Mouse (Mus musculus): ENCODE results near the gene Osgepl1. TPM values are rescaled to one million over a fixed set of nuclear protein-coding genes. Genes with fewer than 3 reads are reported as not detected.

The Osgepl1 gene
- 14.1 and 14.9 TPM in 2 replicates for polyA plus RNA-seq (2012; rRNA removed)

DNA sequence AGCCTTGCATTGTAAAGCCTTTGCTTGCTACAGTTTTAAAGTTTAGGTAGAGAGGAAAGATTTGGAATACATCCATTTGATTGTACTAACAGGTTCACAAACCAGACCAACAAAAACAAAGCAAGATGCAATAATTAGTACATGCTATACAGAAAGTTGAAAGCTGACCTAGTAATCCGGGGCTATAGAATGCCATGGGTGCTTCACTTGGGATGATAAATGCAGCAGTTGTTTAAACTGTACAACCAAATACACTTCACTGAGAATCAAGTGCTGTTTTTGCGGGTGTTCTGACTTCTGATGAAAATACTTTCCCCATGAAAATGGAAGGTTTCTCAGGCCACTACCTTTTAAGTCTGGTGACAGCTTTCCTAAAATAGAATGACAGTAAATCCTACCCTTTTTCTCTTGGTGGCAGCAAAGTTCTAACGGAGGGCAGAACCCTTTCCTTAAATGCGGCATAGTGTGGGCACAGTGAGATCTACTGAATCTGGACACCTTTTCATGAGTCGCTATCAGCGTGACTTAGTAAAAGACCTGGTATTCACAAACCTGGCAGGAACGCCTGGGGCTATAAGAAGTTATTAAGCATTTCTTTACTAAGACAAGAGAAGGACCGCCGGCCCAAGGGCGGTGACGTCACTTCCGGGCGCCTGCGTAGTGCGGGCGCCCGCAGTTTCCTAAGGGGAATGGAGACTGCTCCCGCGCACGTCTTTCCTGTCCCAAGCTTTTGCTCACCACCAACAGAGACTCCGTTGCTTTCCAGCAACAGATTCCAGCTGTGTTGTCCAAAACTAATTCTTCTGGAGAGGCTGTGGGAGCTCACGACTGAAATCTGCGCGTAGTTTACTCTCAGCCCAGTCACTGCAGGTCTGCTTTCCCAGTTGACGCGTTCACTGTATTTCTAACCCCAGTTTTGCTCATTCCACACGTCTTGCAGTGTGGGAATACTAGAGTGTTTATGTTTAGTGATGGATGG, at the start of gene Osgepl1:
Osgepl1 (plus strand) TSS at position 636 of the 979 bp plus-strand sequence.

GRCm38 (mm10) chr1:53296581-53297383, 16.6 kb upstream of the Osgepl1 start, which contains the start of the genes Pms1, Ormdl1 and Gm28778:
Pms1 (minus strand) TSS chr1:53297018.
Ormdl1 (plus strand) TSS chr1:53297095.
Gm28778 (plus strand) TSS chr1:53297111.

DNA sequence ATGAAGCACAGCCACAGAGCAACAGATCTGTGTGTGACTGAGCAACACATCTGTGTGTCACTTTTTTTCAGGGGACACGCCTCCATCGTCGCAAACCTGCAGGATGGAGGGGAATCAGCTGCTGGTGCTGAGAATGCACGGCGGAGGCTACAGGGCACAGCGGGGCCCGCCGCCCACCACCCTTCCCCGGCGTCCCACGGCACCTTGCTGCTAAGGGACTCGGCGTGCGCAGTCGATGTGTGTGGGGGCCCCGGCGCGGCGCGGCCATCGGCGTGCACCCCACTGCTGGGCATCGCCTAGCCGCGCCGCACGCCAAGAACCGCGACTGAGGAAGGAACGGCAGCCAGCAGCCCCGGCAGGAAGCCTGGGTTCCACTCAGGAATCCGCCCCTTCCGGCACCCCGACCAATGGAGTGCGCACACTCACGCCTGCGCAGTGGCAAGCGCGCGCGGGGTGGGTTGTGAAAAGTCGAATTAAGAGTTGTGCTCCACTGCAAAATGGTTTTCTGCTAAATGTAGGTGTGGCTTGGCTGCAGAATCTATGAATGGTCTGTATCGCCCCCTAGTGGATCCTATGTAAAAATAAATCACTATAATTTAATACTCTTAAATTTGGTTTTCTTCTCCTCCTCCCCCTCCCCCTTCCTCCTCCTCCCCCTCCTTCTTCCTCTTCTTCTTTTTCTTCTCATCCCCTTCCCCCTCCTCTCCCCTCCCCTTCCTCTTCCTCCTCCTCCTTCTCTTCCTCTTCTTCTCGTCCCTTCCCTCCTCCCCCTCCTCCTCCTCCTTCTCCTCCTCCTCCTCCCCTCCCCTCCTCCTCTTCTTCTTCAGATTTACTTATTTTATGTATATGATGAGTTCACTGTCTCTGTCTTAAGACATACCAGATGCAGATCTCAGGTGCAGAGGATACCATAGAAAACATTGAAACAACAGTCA, 39.2 kb downstream of the Osgepl1 start, which contains the start of the genes Asdurf, Gm28551 and Asnsd1:
Asdurf (minus strand) TSS at position 293 of the 935 bp plus-strand sequence.
Gm28551 (minus strand) TSS at position 341 of the 935 bp plus-strand sequence.
Asnsd1 (minus strand) TSS at position 426 of the 935 bp plus-strand sequence.

Other genes starting within 250 kb of the Osgepl1 start
- 0.06 TPM in 1 of 2 replicates, not detected in the other for gene 1700019A02Rik, start 126.0 kb upstream of the Osgepl1 start, polyA plus RNA-seq (2012; rRNA removed)
- gene Pms1, start 16.6 kb upstream of the Osgepl1 start, polyA plus RNA-seq (2012; rRNA removed): 3.8 and 3.9 TPM in 2 replicates
- 13.7 and 17.0 TPM in 2 replicates for gene Ormdl1, start 16.5 kb upstream of the Osgepl1 start, polyA plus RNA-seq (2012; rRNA removed)
- gene Gm28778, start 16.5 kb upstream of the Osgepl1 start, polyA plus RNA-seq (2012; rRNA removed): not detected in 2 replicates
- gene Asdurf, start 39.0 kb downstream of the Osgepl1 start, polyA plus RNA-seq (2012; rRNA removed): not detected in 2 replicates
- gene Gm28551, start 39.0 kb downstream of the Osgepl1 start, polyA plus RNA-seq (2012; rRNA removed): 0.08 TPM in 1 of 2 replicates, not detected in the other
- gene Asnsd1, start 39.1 kb downstream of the Osgepl1 start, polyA plus RNA-seq (2012; rRNA removed): 22.3 and 24.4 TPM in 2 replicates